Mouse (Mus musculus): ENCODE results near the gene Rnf115.

- TF ChIP-seq POLR2A (IDR thresholded peaks at IDR 0.05; ENCODE audit: extremely low read depth, insufficient read depth, low read length): no peak
- TF ChIP-seq CTCF (IDR thresholded peaks at IDR 0.05; ENCODE audit: low read depth, low read length): no peak
Measured at GRCm38 (mm10) chr3:96728634-96729402, 1.4 kb downstream of the Rnf115 start.
